Mouse (Mus musculus) bone marrow, adult 2 months (tissue): Measurements from ENCODE around the gene Kcnh3.

Source experiments
- CTCF ChIP-seq: fragments of 200-500 bp; IDR thresholded peaks from 2 replicates; pipeline ENCODE4 v1.5.1; 2011; ENCODE audit warnings: low read length, control low read depth; ENCODE audit not compliant: control insufficient read depth, insufficient read depth
- POLR2A ChIP-seq: fragments of 200-500 bp; IDR thresholded peaks from 2 replicates; pipeline ENCODE4 v1.6.1; 2011; ENCODE audit warnings: low read depth, mild to moderate bottlenecking, control low read depth, low read length, borderline replicate concordance; ENCODE audit not compliant: control insufficient read depth

DNA sequence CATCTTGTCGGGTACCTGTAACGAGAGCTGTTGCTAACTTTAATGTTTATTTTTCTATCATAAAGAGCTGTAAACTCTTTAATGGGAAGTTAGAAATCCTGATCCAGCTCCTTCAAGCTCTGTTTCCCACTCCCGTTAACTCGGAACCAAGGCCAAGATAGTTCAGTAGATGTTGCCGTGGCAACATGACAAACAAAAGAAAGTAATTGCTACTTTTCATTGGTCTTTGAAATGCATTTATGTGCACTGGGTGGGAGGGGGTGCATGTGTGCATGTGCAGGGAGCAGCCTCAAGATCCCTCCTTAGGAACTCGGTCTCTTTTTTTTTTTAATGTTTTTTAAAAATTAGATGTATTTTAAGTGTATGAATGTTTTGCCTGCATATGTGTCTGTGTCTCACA, 29.6 kb upstream of the Kcnh3 start:
- TF ChIP-seq POLR2A = no peak
- no peak for TF ChIP-seq CTCF
